In genomic region chr4:129223421-129224281, GRCm38 (mm10) we compare ENCODE assay signal across 8 mouse cellular contexts. TPM values are rescaled to one million over a fixed set of nuclear protein-coding genes. Genes with fewer than 3 reads are reported as not detected.
DNase-seq lines count a peak whose midpoint lies in the region; ATAC-seq and TF ChIP-seq lines count a peak whose summit lies in the region.

No protein-coding gene starts in this region.

- DNase-seq in liver, embryonic 11.5 days (ENCODE audit: low spot score): no peak
- DNase-seq in liver: no peak
- no peak for DNase-seq in adrenal gland, postnatal 14 days
- no peak for DNase-seq in adrenal gland, adult 2 months
- no peak for DNase-seq in urinary bladder, adult 2 months (ENCODE audit: low spot score)

- H3K4me2 ChIP-seq in liver, embryonic 11.5 days: peak overlapping the region; percentile 58
- H3K4me2 ChIP-seq in intestine, postnatal 0 days (replicated peaks; ENCODE audit: low read depth): peak overlapping the region; percentile 44

- no peak for TF ChIP-seq CTCF in embryonic fibroblast, embryonic 13.5 days (IDR thresholded peaks at IDR 0.05; ENCODE audit: borderline replicate concordance, insufficient read depth, low read length)
- no peak for TF ChIP-seq CTCF in intestine, postnatal 0 days (IDR thresholded peaks at IDR 0.05; ENCODE audit: low read depth)
- TF ChIP-seq CTCF in olfactory bulb, adult 2 months (IDR thresholded peaks at IDR 0.05; ENCODE audit: insufficient read depth, low read depth, low read length): no peak

- H3K36me3 ChIP-seq in liver, embryonic 11.5 days (ENCODE audit: control insufficient read depth, insufficient read depth, low read length): peaks cover 8% of the 10 kb centered on the region
- H3K36me3 ChIP-seq in intestine, postnatal 0 days (ENCODE audit: control insufficient read depth, insufficient read depth): peaks cover 65% of the 10 kb centered on the region

- H3K9me3 ChIP-seq in liver, embryonic 11.5 days (ENCODE audit: control insufficient read depth, low read length): no peaks in the 10 kb centered on the region
- no peaks in the 10 kb centered on the region for H3K9me3 ChIP-seq in intestine, postnatal 0 days (ENCODE audit: control insufficient read depth)

- TF ChIP-seq POLR2A in embryonic fibroblast, embryonic 13.5 days (IDR thresholded peaks at IDR 0.05; ENCODE audit: low read depth, low read length): no peak
- TF ChIP-seq POLR2A in olfactory bulb, adult 2 months (IDR thresholded peaks at IDR 0.05; ENCODE audit: insufficient read depth, low read depth, low read length): no peak

- peak overlapping the region; percentile 18; the same call in 1 of the 2 replicates for H3K4me3 ChIP-seq in liver, embryonic 11.5 days (ENCODE audit: low read depth, low read length)
- H3K4me3 ChIP-seq in embryonic fibroblast, embryonic 13.5 days (ENCODE audit: insufficient read depth, low read length): no peak overlapping the region
- H3K4me3 ChIP-seq in intestine, postnatal 0 days (ENCODE audit: low read depth, low read length): no peak overlapping the region
- H3K4me3 ChIP-seq in olfactory bulb, adult 2 months (ENCODE audit: insufficient read depth, low read depth, low read length): peak overlapping the region; percentile 15

- peaks cover 76% of the 10 kb centered on the region for H3K27me3 ChIP-seq in liver, embryonic 11.5 days (replicated peaks; ENCODE audit: control insufficient read depth, insufficient read depth, low read length)
- no peaks in the 10 kb centered on the region for H3K27me3 ChIP-seq in intestine, postnatal 0 days (replicated peaks; ENCODE audit: control insufficient read depth, insufficient read depth, low read length)

- WGBS in liver, embryonic 11.5 days: 34% methylated on average over 55 of the region's 55 CpGs
- WGBS in intestine, postnatal 0 days: 68% methylated on average over 55 of the region's 55 CpGs
- WGBS in olfactory bulb, adult 2 months: 36% methylated on average over 55 of the region's 55 CpGs

- no peak overlapping the region for H3K9ac ChIP-seq in liver, embryonic 11.5 days (ENCODE audit: low read depth, low read length)
- H3K9ac ChIP-seq in intestine, postnatal 0 days (ENCODE audit: low read depth, low read length): no peak overlapping the region

- no peak overlapping the region for H3K27ac ChIP-seq in liver, embryonic 11.5 days (ENCODE audit: low read depth, low read length)
- 0 out of 2 replicates have a peak overlapping the region, but pooled peaks have one; percentile 5 for H3K27ac ChIP-seq in embryonic fibroblast, embryonic 13.5 days (ENCODE audit: insufficient read depth, low read length)
- no peak overlapping the region for H3K27ac ChIP-seq in intestine, postnatal 0 days (ENCODE audit: low read depth, low read length)
- H3K27ac ChIP-seq in olfactory bulb, adult 2 months (ENCODE audit: insufficient read depth, low read depth, low read length): no peak overlapping the region

- ATAC-seq in liver, embryonic 11.5 days (replicated peaks; ENCODE audit: low FRiP score): no peak
- no peak for ATAC-seq in intestine, postnatal 0 days

- H3K4me1 ChIP-seq in liver, embryonic 11.5 days (replicated peaks; ENCODE audit: control insufficient read depth, insufficient read depth, low read length): peaks cover 9% of the 10 kb centered on the region
- peaks cover 4% of the 10 kb centered on the region; the same call in 1 of the 2 replicates for H3K4me1 ChIP-seq in embryonic fibroblast, embryonic 13.5 days (ENCODE audit: control insufficient read depth, insufficient read depth, low read length)
- peaks cover 11% of the 10 kb centered on the region for H3K4me1 ChIP-seq in intestine, postnatal 0 days (replicated peaks; ENCODE audit: control insufficient read depth, insufficient read depth, low read length)
- peaks cover 38% of the 10 kb centered on the region for H3K4me1 ChIP-seq in olfactory bulb, adult 2 months (ENCODE audit: control insufficient read depth, insufficient read depth, low read length)

RNA-seq across cellular contexts. Expression of gene Yars, which starts 34.1 kb away (rescaled TPM):
- 129 TPM in 2 replicates for polyA plus RNA-seq in liver, embryonic 11.5 days (2014; fragmentation: Nextera tagmentation; extraction: Ambion mirVana)
- polyA plus RNA-seq in embryonic fibroblast, embryonic 13.5 days (2011; ENCODE audit: insufficient read length, low read depth, missing spikeins): 104 and 112 TPM in 2 replicates
- polyA plus RNA-seq in intestine, postnatal 0 days (2015; fragmentation: Nextera tagmentation; extraction: Ambion mirVana): 35.6 and 41.8 TPM in 2 replicates
- not detected in 2 replicates for polyA plus RNA-seq in olfactory bulb, adult 2 months (2012; ENCODE audit: insufficient read depth, insufficient read length, low replicate concordance, missing spikeins)
- total RNA-seq in adrenal gland, postnatal 14 days (2021): 72.1 and 85.5 TPM in 2 replicates
- total RNA-seq in adrenal gland, adult 2 months (2021): 10 to 100 TPM; 84.8 to 98.6 TPM
- polyA plus RNA-seq in adrenal gland, adult 2 months (2012; rRNA removed): 7.2 and 11.2 TPM in 2 replicates
- polyA plus RNA-seq in urinary bladder, adult 2 months (2012; rRNA removed): 36.8 and 38.3 TPM in 2 replicates

RNA-seq across cellular contexts. Expression of gene S100pbp, which starts 34.1 kb away (rescaled TPM):
- 17.2 and 18.9 TPM in 2 replicates for polyA plus RNA-seq in liver, embryonic 11.5 days (2014; fragmentation: Nextera tagmentation; extraction: Ambion mirVana)
- polyA plus RNA-seq in embryonic fibroblast, embryonic 13.5 days (2011; ENCODE audit: insufficient read length, low read depth, missing spikeins): 59.9 and 65.4 TPM in 2 replicates
- 6.9 and 7.7 TPM in 2 replicates for polyA plus RNA-seq in intestine, postnatal 0 days (2015; fragmentation: Nextera tagmentation; extraction: Ambion mirVana)
- polyA plus RNA-seq in olfactory bulb, adult 2 months (2012; ENCODE audit: insufficient read depth, insufficient read length, low replicate concordance, missing spikeins): not detected in 2 replicates
- 24.5 and 30.0 TPM in 2 replicates for total RNA-seq in adrenal gland, postnatal 14 days (2021)
- total RNA-seq in adrenal gland, adult 2 months (2021): 10 to 100 TPM; 21.1 to 21.4 TPM
- 6.4 and 7.5 TPM in 2 replicates for polyA plus RNA-seq in adrenal gland, adult 2 months (2012; rRNA removed)
- 19.8 and 21.7 TPM in 2 replicates for polyA plus RNA-seq in urinary bladder, adult 2 months (2012; rRNA removed)

RNA-seq across cellular contexts. Expression of gene C77080, which starts 37.6 kb away (rescaled TPM):
- polyA plus RNA-seq in liver, embryonic 11.5 days (2014; fragmentation: Nextera tagmentation; extraction: Ambion mirVana): 1.2 and 1.6 TPM in 2 replicates
- polyA plus RNA-seq in embryonic fibroblast, embryonic 13.5 days (2011; ENCODE audit: insufficient read length, low read depth, missing spikeins): 7.0 and 11.0 TPM in 2 replicates
- polyA plus RNA-seq in intestine, postnatal 0 days (2015; fragmentation: Nextera tagmentation; extraction: Ambion mirVana): 14.3 and 15.1 TPM in 2 replicates
- polyA plus RNA-seq in olfactory bulb, adult 2 months (2012; ENCODE audit: insufficient read depth, insufficient read length, low replicate concordance, missing spikeins): not detected in 2 replicates
- 14.5 and 16.5 TPM in 2 replicates for total RNA-seq in adrenal gland, postnatal 14 days (2021)
- 10 to 100 TPM; 15.5 to 30.5 TPM for total RNA-seq in adrenal gland, adult 2 months (2021)
- polyA plus RNA-seq in adrenal gland, adult 2 months (2012; rRNA removed): 20.4 and 21.3 TPM in 2 replicates
- polyA plus RNA-seq in urinary bladder, adult 2 months (2012; rRNA removed): 29.7 and 32.1 TPM in 2 replicates

Comparison
In these comparisons a context has a peak if more than half of its experiments do, and no peak if none do; other contexts are left out.
1. H3K4me3 ChIP-seq: peak in liver, embryonic 11.5 days (single experiment) and olfactory bulb, adult 2 months (single experiment); none in embryonic fibroblast, embryonic 13.5 days (single experiment) and intestine, postnatal 0 days (single experiment).